Mouse (Mus musculus): ENCODE results near the gene Robo4. TPM values are rescaled to one million over a fixed set of nuclear protein-coding genes. Genes with fewer than 3 reads are reported as not detected.

Gene Robo4
- total and polyA plus RNA-seq, 2 experiments from 2014 or later: 4.5 to 13.1 TPM

- no peak for TF ChIP-seq CTCF (IDR thresholded peaks at IDR 0.05; ENCODE audit: low read depth)
- 66% methylated on average over 3 of the region's 3 CpGs for WGBS
- ATAC-seq (no peak), DNase-seq (ENCODE audit: low spot score) (no peak)
- H3K4me2 ChIP-seq (ENCODE audit: low read depth, low read length): no peak overlapping the region
- no peaks in the 10 kb centered on the region for H3K36me3 ChIP-seq (ENCODE audit: insufficient read depth, low read length)
- H3K9ac ChIP-seq (replicated peaks; ENCODE audit: low read length): no peak overlapping the region
- no peak overlapping the region for H3K4me3 ChIP-seq (ENCODE audit: low read length)
- peaks cover 19% of the 10 kb centered on the region; the same call in 1 of the 2 replicates for H3K4me1 ChIP-seq (ENCODE audit: insufficient read depth, low read length)
- H3K9me3 ChIP-seq (ENCODE audit: low read length): no peaks in the 10 kb centered on the region
- H3K27me3 ChIP-seq (ENCODE audit: insufficient read depth, low read length): no peaks in the 10 kb centered on the region
- no peak overlapping the region for H3K27ac ChIP-seq
These were observed 38.1 kb upstream of the Robo4 start for GRCm38 (mm10) chr9:37363551-37363950.

GRCm38 (mm10) chr9:37364392-37364791 is 37.3 kb upstream of the Robo4 start:
- ATAC-seq: no peak
- Histone ChIP-seq H3K4me1 (ENCODE audit: insufficient read depth, low read length) (peaks cover 11% of the 10 kb centered on the region; the same call in 1 of the 2 replicates), H3K4me3 (ENCODE audit: low read length) (no peak overlapping the region), H3K27ac (no peak overlapping the region), H3K27me3 (ENCODE audit: insufficient read depth, low read length) (no peaks in the 10 kb centered on the region), H3K9me3 (ENCODE audit: low read length) (no peaks in the 10 kb centered on the region), H3K9ac (replicated peaks; ENCODE audit: low read length) (no peak overlapping the region), H3K36me3 (ENCODE audit: insufficient read depth, low read length) (no peaks in the 10 kb centered on the region), H3K4me2 (ENCODE audit: low read depth, low read length) (no peak overlapping the region)
- no peak for TF ChIP-seq CTCF (IDR thresholded peaks at IDR 0.05; ENCODE audit: low read depth)
- no peak for DNase-seq (ENCODE audit: low spot score)
- WGBS: 53% methylated on average over 3 of the region's 3 CpGs

DNA sequence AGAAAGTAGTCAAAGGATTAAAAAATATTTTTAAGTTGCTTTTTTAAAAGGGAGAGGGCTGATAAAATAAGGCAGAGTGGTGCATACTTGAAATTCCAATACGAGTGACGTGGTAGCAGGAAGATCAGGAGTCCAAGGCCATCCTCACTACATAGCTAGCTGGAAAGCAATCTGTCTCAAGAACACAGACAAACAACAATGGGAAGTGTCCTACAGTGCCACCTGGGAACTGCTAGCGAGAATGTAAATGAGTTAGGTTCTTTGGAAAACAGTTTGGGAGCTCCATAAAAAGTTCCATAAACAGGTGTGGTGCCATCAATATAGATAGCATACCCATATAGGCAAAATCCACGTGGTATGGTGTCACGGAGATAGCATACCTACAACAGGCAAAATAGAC is 36.0 kb upstream of the Robo4 start:
- no peak for DNase-seq (ENCODE audit: low spot score)
- H3K9me3 ChIP-seq (ENCODE audit: low read length): no peaks in the 10 kb centered on the region
- H3K36me3 ChIP-seq (ENCODE audit: insufficient read depth, low read length): no peaks in the 10 kb centered on the region
- 67% methylated on average over 5 of the region's 5 CpGs for WGBS
- no peaks in the 10 kb centered on the region for H3K27me3 ChIP-seq (ENCODE audit: insufficient read depth, low read length)
- no peak overlapping the region for H3K9ac ChIP-seq (replicated peaks; ENCODE audit: low read length)
- H3K4me1 ChIP-seq (ENCODE audit: insufficient read depth, low read length): peaks cover 4% of the 10 kb centered on the region; the same call in 1 of the 2 replicates
- no peak overlapping the region for H3K4me3 ChIP-seq (ENCODE audit: low read length)
- no peak for TF ChIP-seq CTCF (IDR thresholded peaks at IDR 0.05; ENCODE audit: low read depth)
- no peak for ATAC-seq
- H3K27ac ChIP-seq: no peak overlapping the region
- no peak overlapping the region for H3K4me2 ChIP-seq (ENCODE audit: low read depth, low read length)

DNA sequence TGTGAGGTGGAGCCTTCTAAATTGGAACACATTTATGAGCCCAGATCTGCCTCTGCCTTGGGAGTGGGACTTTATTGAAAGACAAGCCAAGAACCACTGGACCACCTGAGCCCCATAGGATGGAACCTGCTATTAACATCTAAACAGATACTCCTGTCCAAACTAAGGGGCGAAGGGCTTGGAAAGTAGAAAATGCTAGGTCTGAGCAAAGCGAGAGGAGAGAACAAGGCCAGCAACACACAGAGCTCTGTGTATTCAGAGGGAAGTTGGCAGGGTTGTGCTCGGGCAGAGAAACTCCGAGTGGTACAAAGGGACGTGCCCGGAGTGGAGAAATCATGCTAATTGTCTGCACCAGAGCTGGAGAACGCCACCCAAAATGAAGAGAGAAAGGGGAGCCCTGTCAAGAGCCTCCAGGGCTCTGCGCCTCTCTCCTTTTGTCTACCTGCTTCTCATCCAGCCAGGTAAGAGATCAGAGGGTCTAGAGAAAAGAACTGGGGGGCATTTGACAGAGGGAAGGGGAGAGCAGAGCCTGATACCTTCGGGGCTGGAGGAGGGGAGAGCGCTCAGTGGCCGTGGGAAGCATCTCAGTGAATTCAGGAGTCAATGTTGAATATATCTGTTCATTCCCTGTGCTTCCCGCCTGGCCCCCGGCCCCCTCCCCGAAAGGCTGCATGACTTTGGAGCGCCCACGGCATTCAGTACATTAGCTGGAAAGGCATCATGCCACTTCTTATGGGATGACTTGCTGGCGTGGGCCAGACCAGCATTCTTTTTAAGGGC is 34.2 kb upstream of the Robo4 start, which contains the start of gene Hepacam:
TSS of gene Hepacam (plus strand) at position 51 of the 780 bp plus-strand sequence.
- Histone ChIP-seq H3K4me3 (ENCODE audit: low read length) (peak within 1 kb of the TSS; percentile 39), H3K9me3 (ENCODE audit: low read length) (no peaks in the 10 kb centered on the region), H3K27me3 (ENCODE audit: insufficient read depth, low read length) (no peaks in the 10 kb centered on the region), H3K9ac (replicated peaks; ENCODE audit: low read length) (peak within 1 kb of the TSS; percentile 55), H3K36me3 (ENCODE audit: insufficient read depth, low read length) (no peaks in the 10 kb centered on the region), H3K4me2 (ENCODE audit: low read depth, low read length) (peak within 1 kb of the TSS; percentile 46), H3K27ac (peak within 1 kb of the TSS; percentile 92), H3K4me1 (ENCODE audit: insufficient read depth, low read length) (peaks cover 3% of the 10 kb centered on the region; the same call in 1 of the 2 replicates)
- no peak for TF ChIP-seq CTCF (IDR thresholded peaks at IDR 0.05; ENCODE audit: low read depth)
- 70% methylated on average over 17 of the region's 17 CpGs for WGBS
- DNase-seq (ENCODE audit: low spot score) (peak; percentile 74), ATAC-seq (peak; percentile 95)

GRCm38 (mm10) chr9:37368081-37368830 is 33.4 kb upstream of the Robo4 start:
- Histone ChIP-seq H3K9me3 (ENCODE audit: low read length) (no peaks in the 10 kb centered on the region), H3K4me2 (ENCODE audit: low read depth, low read length) (peak overlapping the region; percentile 46), H3K4me3 (ENCODE audit: low read length) (peak overlapping the region; percentile 39), H3K9ac (replicated peaks; ENCODE audit: low read length) (peak overlapping the region; percentile 55), H3K27me3 (ENCODE audit: insufficient read depth, low read length) (no peaks in the 10 kb centered on the region), H3K27ac (peak overlapping the region; percentile 92), H3K36me3 (ENCODE audit: insufficient read depth, low read length) (no peaks in the 10 kb centered on the region), H3K4me1 (ENCODE audit: insufficient read depth, low read length) (no peaks in the 10 kb centered on the region)
- DNase-seq (ENCODE audit: low spot score): no peak
- WGBS: 78% methylated on average over 11 of the region's 11 CpGs
- peak; percentile 48; the same call in 1 of the 2 replicates for TF ChIP-seq CTCF (IDR thresholded peaks at IDR 0.05; ENCODE audit: low read depth)
- ATAC-seq: no peak

DNA sequence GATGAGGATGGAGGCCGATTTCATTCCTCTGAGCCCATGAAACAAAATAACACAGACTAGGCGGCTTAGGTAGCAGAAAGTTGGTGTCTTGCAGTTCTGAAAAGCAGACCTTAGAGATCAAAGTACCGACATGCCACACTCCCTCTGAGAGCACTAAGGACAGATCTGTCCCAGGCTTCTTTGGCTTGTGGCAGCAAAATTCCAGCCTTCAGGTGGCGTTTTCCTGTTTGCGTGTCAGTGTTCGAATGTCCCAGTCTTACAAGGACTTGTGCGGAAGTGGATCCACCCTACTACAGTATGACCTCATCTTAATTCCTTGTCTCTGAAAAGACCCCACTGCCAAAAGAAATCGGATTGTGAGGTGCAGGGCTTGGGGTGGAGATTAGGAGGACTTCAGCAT is 32.8 kb upstream of the Robo4 start:
- no peaks in the 10 kb centered on the region for H3K36me3 ChIP-seq (ENCODE audit: insufficient read depth, low read length)
- H3K4me2 ChIP-seq (ENCODE audit: low read depth, low read length): peak overlapping the region; percentile 46
- peak overlapping the region; percentile 25; the same call in 1 of the 2 replicates for H3K9ac ChIP-seq (replicated peaks; ENCODE audit: low read length)
- H3K4me1 ChIP-seq (ENCODE audit: insufficient read depth, low read length): no peaks in the 10 kb centered on the region
- no peaks in the 10 kb centered on the region for H3K27me3 ChIP-seq (ENCODE audit: insufficient read depth, low read length)
- H3K27ac ChIP-seq: peak overlapping the region; percentile 92
- H3K9me3 ChIP-seq (ENCODE audit: low read length): no peaks in the 10 kb centered on the region
- TF ChIP-seq CTCF (IDR thresholded peaks at IDR 0.05; ENCODE audit: low read depth): no peak
- 69% methylated on average over 8 of the region's 8 CpGs for WGBS
- no peak for ATAC-seq
- DNase-seq (ENCODE audit: low spot score): no peak
- H3K4me3 ChIP-seq (ENCODE audit: low read length): peak overlapping the region; percentile 39

All from hindbrain, postnatal 0 days (tissue).